Mouse (Mus musculus) neural tube, embryonic 12.5 days (tissue): ENCODE measurements at regions not wholly inside any gene's neighbourhood (a gene's known extent, or its start where the extent isn't known, plus 50 kb on each side); places are given as distances from the start of the nearest gene placed in this dataset.

ENCODE experiments used
- ATAC-seq: fragments of 200-750 bp; cut with Nextera tagmentation; 2 replicates; pipeline ENCODE4 v1.8.0; 2017; ENCODE audit warnings: low read depth, mild to moderate bottlenecking, moderate TSS enrichment, moderate library complexity; ENCODE audit not compliant: low FRiP score
- H3K27ac ChIP-seq: fragments of 300-500 bp; sonication (generic); 2 replicates; pipeline ENCODE4 v1.5.1; 2016
- H3K27me3 ChIP-seq: fragments of 300-500 bp; sonication (generic); replicated peaks from 2 replicates; pipeline ENCODE4 v1.6.1; 2016; ENCODE audit warnings: mild to moderate bottlenecking
- H3K36me3 ChIP-seq: fragments of 300-500 bp; sonication (generic); 2 replicates; pipeline ENCODE4 v1.6.1; 2016; ENCODE audit warnings: mild to moderate bottlenecking
- H3K4me1 ChIP-seq: fragments of 300-500 bp; sonication (generic); 2 replicates; pipeline ENCODE4 v1.6.1; 2016
- H3K4me2 ChIP-seq: fragments of 300-500 bp; sonication (generic); replicated peaks from 2 replicates; pipeline ENCODE4 v1.6.1; 2016; ENCODE audit warnings: mild to moderate bottlenecking
- H3K4me3 ChIP-seq: fragments of 300-500 bp; sonication (generic); 2 replicates; pipeline ENCODE4 v1.5.1; 2016
- H3K9ac ChIP-seq: fragments of 300-500 bp; sonication (generic); 2 replicates; pipeline ENCODE4 v1.6.1; 2016; ENCODE audit warnings: mild to moderate bottlenecking
- H3K9me3 ChIP-seq: fragments of 300-500 bp; sonication (generic); 2 replicates; pipeline ENCODE4 v1.6.1; 2016; ENCODE audit warnings: mild to moderate bottlenecking
- WGBS: fragments of 180-500 bp; shearing (Covaris S2); methylation state at CpG from one replicate; pipeline ENCODE4 v1.1.7; 2016; 5-methylcytosine and 5-hydroxymethylcytosine counted together

DNA sequence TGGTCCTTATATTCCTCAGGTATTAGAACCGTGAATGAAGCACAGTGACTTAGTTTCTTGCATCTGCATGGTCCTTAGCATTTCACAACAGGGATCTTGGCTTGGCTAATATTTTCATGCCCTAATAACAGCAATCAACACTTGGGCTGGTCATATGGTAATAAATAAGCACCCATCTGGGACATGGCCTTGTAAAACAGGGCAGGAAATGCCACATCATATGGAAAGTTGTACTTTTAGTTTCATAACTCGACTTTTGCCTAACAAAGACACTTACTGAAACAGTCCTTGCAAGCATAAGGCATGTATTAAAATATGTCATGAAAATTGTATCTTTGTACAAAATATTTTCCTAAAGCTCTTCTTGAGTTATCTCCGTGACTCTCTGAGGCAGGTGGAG is 175.8 kb upstream of the Prdm1 start:
- H3K9ac ChIP-seq: no peak overlapping the region
- no peak for ATAC-seq
- H3K9me3 ChIP-seq: no peaks in the 10 kb centered on the region
- no peak overlapping the region for H3K27ac ChIP-seq
- 86% methylated on average over 3 of the region's 3 CpGs for WGBS
- H3K4me3 ChIP-seq: no peak overlapping the region
- H3K27me3 ChIP-seq: no peaks in the 10 kb centered on the region
- no peak overlapping the region for H3K4me2 ChIP-seq
- H3K4me1 ChIP-seq: no peaks in the 10 kb centered on the region
- H3K36me3 ChIP-seq: no peaks in the 10 kb centered on the region

DNA sequence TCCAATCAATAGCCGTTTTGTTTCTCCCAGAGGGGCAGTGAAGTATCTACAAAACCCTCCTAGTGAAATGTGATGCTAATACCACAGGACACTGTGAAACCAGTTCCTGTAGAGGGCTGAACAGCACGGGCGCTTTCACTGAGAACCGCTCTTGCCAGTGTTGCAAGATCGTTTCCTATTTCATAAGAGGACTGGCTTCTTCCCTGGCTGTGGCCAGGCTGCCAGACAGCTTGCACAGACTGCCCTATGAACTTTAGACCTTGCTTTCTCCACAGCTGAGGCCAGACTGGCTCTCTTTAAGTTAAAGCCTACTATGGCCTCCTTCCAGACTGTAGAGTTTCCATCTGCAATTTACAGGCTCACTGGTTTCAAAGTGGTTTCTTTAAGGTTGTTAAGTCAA is 173.8 kb upstream of the Prdm1 start:
- no peaks in the 10 kb centered on the region for H3K4me1 ChIP-seq
- no peak overlapping the region for H3K4me3 ChIP-seq
- H3K9me3 ChIP-seq: no peaks in the 10 kb centered on the region
- H3K27me3 ChIP-seq: no peaks in the 10 kb centered on the region
- no peak for ATAC-seq
- no peaks in the 10 kb centered on the region for H3K36me3 ChIP-seq
- no peak overlapping the region for H3K4me2 ChIP-seq
- H3K27ac ChIP-seq: no peak overlapping the region
- 83% methylated on average over 5 of the region's 5 CpGs for WGBS
- H3K9ac ChIP-seq: no peak overlapping the region

DNA sequence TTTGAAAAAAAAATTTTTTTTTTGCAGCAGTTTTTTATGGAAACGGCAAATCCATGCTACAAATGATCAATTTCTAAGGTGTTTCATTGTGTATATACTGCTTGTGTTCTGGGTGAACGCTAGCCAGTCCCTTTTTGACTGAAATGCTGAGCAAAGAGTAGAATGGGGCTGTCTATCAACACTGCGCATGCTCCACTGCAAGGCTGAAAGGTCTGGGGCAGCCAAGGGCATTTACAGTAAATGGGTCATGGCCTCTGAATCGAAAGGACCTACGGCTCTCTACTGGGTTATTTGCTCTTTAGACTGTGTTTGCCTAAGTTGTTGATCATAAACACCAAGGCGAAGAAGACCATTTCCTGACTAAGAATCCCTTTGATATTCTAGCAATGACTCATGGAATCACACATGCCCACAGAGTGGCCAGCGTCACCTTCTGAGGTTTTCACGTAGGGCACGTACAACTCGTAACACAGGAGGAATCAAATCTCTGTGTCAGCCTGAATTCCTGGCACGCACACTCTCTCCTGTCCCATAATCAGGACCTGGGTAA is 171.8 kb upstream of the Prdm1 start:
- Histone ChIP-seq H3K9me3 (no peaks in the 10 kb centered on the region), H3K36me3 (no peaks in the 10 kb centered on the region), H3K27ac (no peak overlapping the region), H3K27me3 (no peaks in the 10 kb centered on the region), H3K4me2 (no peak overlapping the region), H3K4me1 (no peaks in the 10 kb centered on the region), H3K9ac (no peak overlapping the region), H3K4me3 (no peak overlapping the region)
- no peak for ATAC-seq
- WGBS: 85% methylated on average over 11 of the region's 11 CpGs

DNA sequence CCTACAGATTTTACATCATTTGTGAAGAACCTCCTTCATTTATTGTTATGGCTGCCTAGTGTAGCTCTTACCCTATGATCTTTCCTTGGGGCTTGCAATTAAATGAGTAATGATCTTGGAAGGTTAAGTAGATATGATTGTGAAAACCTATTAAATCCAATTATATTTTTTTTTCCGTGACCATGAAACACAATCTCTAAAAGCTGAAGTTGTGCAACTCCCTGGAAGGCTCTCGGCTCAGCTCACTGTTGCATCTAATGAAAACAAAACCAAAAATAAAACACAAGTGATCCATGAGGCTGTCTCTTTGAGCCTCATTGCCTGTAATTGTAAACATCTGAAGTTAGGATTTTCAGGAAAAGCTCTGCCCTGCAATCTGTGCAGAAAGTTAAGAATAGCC is 169.7 kb upstream of the Prdm1 start:
- ATAC-seq: no peak
- Histone ChIP-seq H3K27me3 (no peaks in the 10 kb centered on the region), H3K9me3 (no peaks in the 10 kb centered on the region), H3K4me3 (no peak overlapping the region), H3K4me2 (no peak overlapping the region), H3K36me3 (no peaks in the 10 kb centered on the region), H3K27ac (no peak overlapping the region), H3K9ac (no peak overlapping the region), H3K4me1 (no peaks in the 10 kb centered on the region)
- WGBS: 84% methylated on average over 2 of the region's 2 CpGs

DNA sequence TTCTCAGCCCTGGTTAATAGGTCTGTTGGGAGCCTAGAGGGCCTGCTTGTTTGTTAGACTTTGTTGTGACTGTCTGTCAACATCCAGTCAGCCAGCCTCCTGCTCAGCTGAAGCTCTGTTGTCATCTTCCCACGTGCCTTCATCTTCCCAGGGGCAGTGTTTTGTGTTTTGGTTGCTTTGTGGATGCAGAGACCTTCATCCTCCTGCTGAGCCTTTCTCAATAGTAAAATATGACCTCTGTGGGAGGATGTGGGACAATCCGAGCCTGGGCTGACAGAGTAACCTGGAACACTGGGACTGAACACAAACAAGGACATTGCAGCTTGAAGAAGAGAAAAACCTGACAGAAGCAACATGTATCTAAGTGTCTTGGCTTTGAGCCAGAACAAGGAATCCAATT is 168.7 kb upstream of the Prdm1 start:
- 25% methylated on average over 2 of the region's 2 CpGs for WGBS
- H3K9ac ChIP-seq: no peak overlapping the region
- ATAC-seq: no peak

DNA sequence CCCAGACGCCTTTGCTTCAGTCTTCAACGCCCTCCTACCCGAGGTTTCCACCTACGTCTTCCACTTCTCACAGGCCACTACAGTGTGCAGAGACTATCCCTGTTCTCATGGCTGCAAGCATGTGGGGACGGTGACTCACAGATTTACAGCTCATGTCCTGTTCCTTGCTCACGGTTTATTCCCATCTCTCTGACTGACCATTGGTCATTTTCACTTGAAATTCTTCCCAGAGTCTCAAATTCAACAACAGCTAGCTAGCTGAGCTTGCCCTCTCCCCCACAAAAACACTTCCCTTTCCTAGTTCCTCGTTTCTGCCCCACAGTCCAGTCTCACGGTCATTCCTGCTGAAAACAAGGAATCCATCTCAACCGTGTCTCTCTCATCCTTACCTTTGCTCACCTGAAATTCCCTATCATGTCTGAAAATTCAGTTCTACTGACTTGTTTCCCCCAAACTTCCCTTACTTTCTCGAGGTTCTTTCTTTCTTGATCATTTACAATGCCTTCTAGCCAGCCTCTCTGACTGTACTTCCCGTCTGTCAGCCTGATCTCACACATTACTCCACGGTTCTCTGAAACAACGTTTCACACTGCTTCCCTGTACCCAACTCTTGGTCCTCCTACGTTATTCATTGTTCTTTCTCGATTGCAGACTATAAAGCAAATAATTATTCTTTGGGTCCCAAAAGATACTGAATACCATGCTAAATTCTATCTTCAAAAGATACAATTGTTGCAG is 163.5 kb upstream of the Prdm1 start:
- Histone ChIP-seq H3K4me1 (no peaks in the 10 kb centered on the region), H3K27me3 (no peaks in the 10 kb centered on the region), H3K9ac (no peak overlapping the region), H3K27ac (no peak overlapping the region), H3K4me3 (no peak overlapping the region), H3K36me3 (no peaks in the 10 kb centered on the region), H3K4me2 (no peak overlapping the region), H3K9me3 (no peaks in the 10 kb centered on the region)
- WGBS: 80% methylated on average over 15 of the region's 15 CpGs
- ATAC-seq: no peak

More for the DNA sequence above, 168.7 kb upstream of the Prdm1 start:
- no peaks in the 10 kb centered on the region for H3K27me3 ChIP-seq
- no peak overlapping the region for H3K27ac ChIP-seq
- H3K4me2 ChIP-seq: no peak overlapping the region
- H3K4me1 ChIP-seq: no peaks in the 10 kb centered on the region
- H3K36me3 ChIP-seq: no peaks in the 10 kb centered on the region
- H3K4me3 ChIP-seq: no peak overlapping the region
- no peaks in the 10 kb centered on the region for H3K9me3 ChIP-seq

DNA sequence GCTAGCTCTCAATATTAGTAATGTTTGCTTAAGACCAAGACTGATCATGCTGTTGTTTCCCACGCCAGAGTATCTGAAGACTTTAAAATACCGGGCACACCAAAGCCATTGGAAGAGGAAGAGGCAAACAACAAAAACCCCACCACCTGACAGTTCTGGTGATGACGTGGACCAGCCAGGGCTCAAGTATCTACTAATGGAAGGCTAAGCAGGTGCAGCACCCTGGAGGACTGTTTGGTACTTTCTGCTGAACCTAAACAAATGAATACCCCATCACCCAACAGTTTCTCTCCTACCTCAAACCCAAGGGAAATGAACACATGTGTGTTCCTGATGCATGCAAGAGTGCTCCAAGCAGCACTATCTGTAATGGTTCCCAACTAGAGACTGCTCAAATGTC is 160.3 kb upstream of the Prdm1 start:
- H3K4me2 ChIP-seq: no peak overlapping the region
- no peaks in the 10 kb centered on the region for H3K4me1 ChIP-seq
- H3K9me3 ChIP-seq: no peaks in the 10 kb centered on the region
- H3K27me3 ChIP-seq: no peaks in the 10 kb centered on the region
- no peaks in the 10 kb centered on the region for H3K36me3 ChIP-seq
- H3K4me3 ChIP-seq: no peak overlapping the region
- WGBS: 96% methylated on average over 3 of the region's 3 CpGs
- no peak for ATAC-seq
- H3K9ac ChIP-seq: no peak overlapping the region
- H3K27ac ChIP-seq: no peak overlapping the region

DNA sequence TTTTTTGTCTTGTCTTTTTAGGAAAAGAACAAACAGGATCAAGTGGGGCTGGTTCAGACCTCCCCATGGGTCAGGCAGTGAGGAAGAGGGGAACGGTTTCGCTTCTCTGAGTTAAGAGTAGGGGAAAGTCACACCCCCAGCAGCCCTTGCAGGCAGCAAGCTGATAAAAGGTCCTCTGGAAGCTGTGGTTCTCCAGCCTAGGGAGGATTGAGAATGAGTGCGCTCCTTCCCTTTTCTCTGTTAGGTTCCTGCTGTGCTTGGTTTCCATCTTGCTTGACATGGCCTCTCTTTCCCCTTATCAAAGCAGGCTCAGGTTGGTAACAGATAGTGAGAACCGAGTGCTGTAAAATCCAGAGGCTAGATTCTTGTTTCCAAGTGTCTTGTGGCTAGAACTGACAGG is 157.8 kb upstream of the Prdm1 start:
- Histone ChIP-seq H3K4me2 (no peak overlapping the region), H3K27me3 (no peaks in the 10 kb centered on the region), H3K4me3 (no peak overlapping the region), H3K9ac (no peak overlapping the region), H3K4me1 (no peaks in the 10 kb centered on the region), H3K9me3 (no peaks in the 10 kb centered on the region), H3K27ac (no peak overlapping the region), H3K36me3 (no peaks in the 10 kb centered on the region)
- no peak for ATAC-seq
- 84% methylated on average over 4 of the region's 4 CpGs for WGBS

DNA sequence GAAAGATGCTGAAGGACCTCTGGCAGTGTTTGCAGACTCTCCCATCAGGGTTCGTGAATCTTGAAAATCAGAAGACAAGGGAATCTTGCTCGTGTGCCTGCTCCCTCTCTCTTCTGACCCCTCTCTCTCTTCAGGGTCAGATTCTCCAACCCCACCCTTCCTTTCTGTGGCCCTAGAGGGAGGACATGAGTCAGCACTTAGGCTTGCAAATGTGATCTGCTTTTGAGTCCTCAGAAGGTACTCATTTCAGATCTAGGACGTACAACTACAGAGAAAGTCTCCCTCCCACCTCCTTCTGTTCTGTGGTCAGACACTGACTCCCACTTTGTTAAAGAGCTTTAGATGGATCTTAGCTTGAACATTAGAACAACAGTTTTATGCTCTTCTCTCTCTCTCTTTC is 156.9 kb upstream of the Prdm1 start:
- 70% methylated on average over 3 of the region's 3 CpGs for WGBS

DNA sequence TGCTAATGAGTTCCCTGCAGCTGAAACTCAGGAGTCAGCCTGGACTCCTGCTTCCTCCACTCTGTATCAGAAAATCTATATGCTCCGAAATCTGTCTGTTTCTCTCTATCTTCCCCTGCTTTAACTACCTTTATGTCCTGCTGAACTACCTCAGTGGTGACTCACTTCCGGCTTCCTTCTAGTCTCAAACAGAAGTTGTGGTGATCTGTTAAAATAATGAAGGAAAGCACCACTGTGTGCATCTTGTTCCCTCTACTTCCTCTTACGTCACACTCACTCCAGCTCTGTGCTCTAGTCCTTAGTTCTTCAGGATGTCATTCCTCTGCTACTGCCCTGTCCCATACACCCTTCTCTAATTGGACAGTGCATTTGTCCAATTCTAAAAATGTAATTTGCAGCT is 148.2 kb upstream of the Prdm1 start:
- no peaks in the 10 kb centered on the region for H3K27me3 ChIP-seq
- H3K4me3 ChIP-seq: no peak overlapping the region
- 91% methylated on average over 3 of the region's 3 CpGs for WGBS
- H3K27ac ChIP-seq: no peak overlapping the region
- no peak overlapping the region for H3K9ac ChIP-seq
- no peak for ATAC-seq
- H3K36me3 ChIP-seq: no peaks in the 10 kb centered on the region
- H3K4me2 ChIP-seq: no peak overlapping the region
- no peaks in the 10 kb centered on the region for H3K9me3 ChIP-seq
- no peaks in the 10 kb centered on the region for H3K4me1 ChIP-seq

More for the DNA sequence above, 156.9 kb upstream of the Prdm1 start:
- Histone ChIP-seq H3K27ac (no peak overlapping the region), H3K4me1 (no peaks in the 10 kb centered on the region), H3K27me3 (no peaks in the 10 kb centered on the region), H3K4me3 (no peak overlapping the region), H3K9me3 (no peaks in the 10 kb centered on the region), H3K4me2 (no peak overlapping the region), H3K9ac (no peak overlapping the region), H3K36me3 (no peaks in the 10 kb centered on the region)
- ATAC-seq: no peak

DNA sequence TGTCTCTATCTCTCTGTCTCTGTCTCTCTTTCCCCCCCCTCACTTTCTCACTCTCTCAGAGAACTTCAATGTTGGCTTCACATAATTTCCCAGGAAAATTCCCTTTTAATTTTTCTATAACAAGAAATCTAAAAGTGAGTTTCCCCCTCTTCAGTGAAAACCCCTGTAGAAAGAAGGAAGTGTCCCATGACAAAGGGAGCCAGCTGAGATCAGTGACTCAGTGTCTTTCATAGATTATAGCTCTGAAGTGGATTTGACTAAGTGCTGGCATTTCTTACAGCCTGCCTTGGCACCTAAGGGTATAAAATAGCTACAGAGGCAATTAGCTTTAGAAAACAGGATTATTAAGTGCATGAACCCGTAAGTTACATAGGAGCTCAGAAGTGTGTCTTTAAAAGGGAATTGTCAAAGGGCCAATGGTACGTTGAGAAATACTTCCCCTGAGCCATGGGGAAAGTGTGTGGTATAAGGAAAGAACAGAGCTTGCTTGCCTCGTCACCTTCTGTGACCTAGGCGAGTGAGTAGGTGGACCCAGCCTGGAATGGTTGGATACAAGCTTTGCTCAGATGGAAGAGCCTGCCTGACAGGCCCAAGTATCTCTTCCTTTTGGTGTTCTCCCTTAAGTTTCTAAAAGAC is 137.3 kb upstream of the Prdm1 start:
- no peaks in the 10 kb centered on the region for H3K36me3 ChIP-seq
- no peak overlapping the region for H3K4me2 ChIP-seq
- H3K4me1 ChIP-seq: no peaks in the 10 kb centered on the region
- 74% methylated on average over 4 of the region's 4 CpGs for WGBS
- ATAC-seq: no peak
- H3K9me3 ChIP-seq: no peaks in the 10 kb centered on the region
- H3K4me3 ChIP-seq: no peak overlapping the region
- H3K9ac ChIP-seq: no peak overlapping the region
- H3K27me3 ChIP-seq: no peaks in the 10 kb centered on the region
- no peak overlapping the region for H3K27ac ChIP-seq

DNA sequence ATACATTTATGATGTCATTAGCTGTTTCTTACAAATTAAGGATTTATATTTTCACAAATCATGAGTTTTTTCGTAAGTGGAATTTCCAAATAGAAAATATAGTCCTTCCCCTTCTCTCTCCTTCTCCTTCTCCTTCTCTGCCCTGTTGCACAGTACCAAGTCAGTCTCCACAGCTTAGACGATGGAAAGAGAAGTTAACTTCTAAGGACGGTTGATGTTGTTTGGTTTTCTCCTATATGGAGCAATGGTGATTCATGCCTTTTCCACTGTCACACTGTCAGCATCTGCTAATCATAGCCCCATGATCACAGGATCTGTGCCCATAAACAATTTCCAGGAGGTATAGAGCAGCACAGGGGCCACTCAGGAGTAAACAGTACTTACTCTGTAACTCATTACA is 131.2 kb upstream of the Prdm1 start:
- Histone ChIP-seq H3K9me3 (no peaks in the 10 kb centered on the region), H3K9ac (no peak overlapping the region), H3K36me3 (no peaks in the 10 kb centered on the region), H3K27ac (no peak overlapping the region), H3K4me3 (no peak overlapping the region), H3K27me3 (no peaks in the 10 kb centered on the region), H3K4me2 (no peak overlapping the region), H3K4me1 (no peaks in the 10 kb centered on the region)
- ATAC-seq: no peak
- WGBS: 91% methylated on average over 3 of the region's 3 CpGs

DNA sequence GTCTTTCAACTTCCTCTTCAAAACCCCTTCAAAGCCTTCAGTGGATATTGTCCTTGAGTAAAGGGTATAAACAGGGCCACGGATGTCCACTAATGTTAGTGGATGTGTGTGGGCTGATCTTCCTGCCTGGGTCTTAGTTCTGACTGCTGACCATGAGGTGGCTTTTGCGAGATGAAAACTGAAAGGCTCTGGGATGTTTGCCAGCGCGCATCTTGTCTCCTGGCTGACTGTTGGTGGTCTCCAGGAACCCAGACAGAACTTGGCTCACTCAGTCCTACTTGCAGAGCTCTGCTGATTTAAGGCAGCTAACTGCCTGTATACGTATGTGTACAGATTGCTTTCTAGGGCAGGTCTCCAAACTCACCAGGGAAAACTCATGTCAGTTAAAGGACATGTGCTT is 125.5 kb upstream of the Prdm1 start:
- Histone ChIP-seq H3K9ac (no peak overlapping the region), H3K4me2 (no peak overlapping the region), H3K9me3 (no peaks in the 10 kb centered on the region), H3K4me3 (no peak overlapping the region), H3K27me3 (no peaks in the 10 kb centered on the region), H3K4me1 (no peaks in the 10 kb centered on the region), H3K27ac (no peak overlapping the region), H3K36me3 (no peaks in the 10 kb centered on the region)
- no peak for ATAC-seq
- WGBS: 85% methylated on average over 5 of the region's 5 CpGs
